Mouse (Mus musculus): ENCODE results near the gene Zfp710. TPM values are rescaled to one million over a fixed set of nuclear protein-coding genes. Genes with fewer than 3 reads are reported as not detected.

Zfp710 gene
- polyA plus RNA-seq, 1 experiment from 2014 or later: 21.6 TPM

DNA sequence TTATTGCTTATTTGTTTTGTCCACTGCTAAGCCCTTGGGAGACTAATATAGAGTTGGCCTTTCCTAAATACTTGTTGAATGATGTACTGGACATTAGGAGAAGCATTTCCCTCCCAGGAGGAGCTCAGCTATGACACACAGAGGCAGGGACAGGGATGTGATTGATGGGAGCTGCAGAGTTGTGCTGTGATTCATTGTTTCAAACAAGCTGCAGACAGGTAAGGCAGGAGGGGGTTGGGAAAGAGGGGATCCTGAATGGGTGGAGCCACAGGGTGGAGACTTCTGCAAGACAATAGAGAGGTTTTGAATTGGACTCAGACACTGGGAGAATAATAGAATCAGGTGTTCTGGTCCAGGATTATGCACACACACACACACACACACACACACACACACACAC lies 5.4 kb downstream of the Zfp710 start:
- ATAC-seq (ENCODE audit: insufficient number of reproducible peaks, insufficient read depth, low FRiP score, low TSS enrichment): no peak
- Histone ChIP-seq H3K9me3 (no peaks in the 10 kb centered on the region), H3K4me1 (peaks cover 35% of the 10 kb centered on the region)

DNA sequence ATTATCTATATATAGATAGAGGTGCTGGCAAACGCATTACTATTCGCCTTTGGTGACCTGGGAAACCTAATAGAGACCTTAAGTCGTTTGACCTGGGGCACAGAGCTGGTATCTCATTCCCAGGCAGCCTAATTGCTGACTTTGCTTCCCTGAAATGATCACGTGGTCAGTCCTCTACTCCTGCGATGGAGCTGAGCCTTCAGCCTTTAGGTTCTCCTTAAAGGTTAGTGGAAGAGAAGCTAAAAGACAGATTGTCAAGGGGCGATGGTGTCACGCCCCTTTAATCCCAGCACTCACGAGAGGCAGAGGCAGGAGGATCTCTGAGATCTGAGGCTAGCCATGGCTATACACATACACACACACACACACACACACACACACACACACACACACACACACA lies 5.9 kb downstream of the Zfp710 start:
- Histone ChIP-seq H3K4me2 (replicated peaks) (no peak overlapping the region), H3K4me1 (peaks cover 37% of the 10 kb centered on the region), H3K9me3 (no peaks in the 10 kb centered on the region), H3K27ac (no peak overlapping the region), H3K36me3 (no peaks in the 10 kb centered on the region), H3K9ac (no peak overlapping the region), H3K4me3 (no peak overlapping the region), H3K27me3 (no peaks in the 10 kb centered on the region)
- 89% methylated on average over 8 of the region's 8 CpGs for WGBS
- ATAC-seq (ENCODE audit: insufficient number of reproducible peaks, insufficient read depth, low FRiP score, low TSS enrichment): no peak

More for the DNA sequence above, 5.4 kb downstream of the Zfp710 start:
- Histone ChIP-seq H3K4me2 (replicated peaks) (no peak overlapping the region), H3K9ac (no peak overlapping the region), H3K27me3 (no peaks in the 10 kb centered on the region), H3K36me3 (no peaks in the 10 kb centered on the region), H3K27ac (no peak overlapping the region), H3K4me3 (no peak overlapping the region)

DNA sequence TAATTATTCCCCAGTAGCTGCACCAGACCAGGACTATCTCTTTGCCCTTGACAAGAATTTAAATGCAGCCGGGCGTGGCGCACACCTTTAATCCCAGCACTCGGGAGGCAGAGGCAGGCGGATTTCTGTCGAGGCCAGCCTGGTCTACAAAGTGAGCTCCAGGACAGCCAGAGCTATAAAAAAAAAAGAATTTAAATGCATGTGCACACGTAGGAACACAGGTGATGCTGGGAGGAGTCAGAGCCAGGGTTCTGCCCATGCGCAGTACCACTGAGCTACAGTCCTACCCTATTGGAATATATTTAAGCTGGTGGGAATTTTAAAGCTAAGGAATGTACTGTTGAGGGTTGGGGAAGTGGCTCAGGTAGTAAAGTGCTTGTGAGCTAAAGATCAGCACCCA lies 6.4 kb downstream of the Zfp710 start:
- ATAC-seq (ENCODE audit: insufficient number of reproducible peaks, insufficient read depth, low FRiP score, low TSS enrichment): no peak
- H3K4me1 ChIP-seq: peaks cover 42% of the 10 kb centered on the region
- H3K36me3 ChIP-seq: no peaks in the 10 kb centered on the region
- H3K9ac ChIP-seq: no peak overlapping the region
- H3K27ac ChIP-seq: no peak overlapping the region
- H3K27me3 ChIP-seq: no peaks in the 10 kb centered on the region
- WGBS: 95% methylated on average over 8 of the region's 8 CpGs
- H3K9me3 ChIP-seq: no peaks in the 10 kb centered on the region
- no peak overlapping the region for H3K4me2 ChIP-seq (replicated peaks)
- H3K4me3 ChIP-seq: no peak overlapping the region

DNA sequence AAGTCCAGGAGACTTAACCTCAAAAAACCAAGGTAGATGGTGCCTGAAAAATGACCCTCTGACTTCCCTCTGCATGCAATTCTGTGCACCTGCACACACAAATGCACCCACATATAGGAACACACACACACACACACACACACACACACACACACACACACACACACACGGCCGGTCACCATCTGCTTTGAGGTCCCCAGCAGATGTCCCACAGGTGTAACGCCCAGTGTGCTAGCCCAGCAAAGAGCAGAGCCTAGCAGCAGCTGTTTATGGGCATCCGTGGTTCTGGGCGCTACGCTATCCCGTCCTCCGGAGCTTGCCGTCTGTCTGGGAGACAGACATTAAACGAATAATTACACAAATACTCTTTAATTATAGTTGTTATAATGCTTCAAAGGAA lies 6.9 kb downstream of the Zfp710 start:
- no peak for ATAC-seq (ENCODE audit: insufficient number of reproducible peaks, insufficient read depth, low FRiP score, low TSS enrichment)

DNA sequence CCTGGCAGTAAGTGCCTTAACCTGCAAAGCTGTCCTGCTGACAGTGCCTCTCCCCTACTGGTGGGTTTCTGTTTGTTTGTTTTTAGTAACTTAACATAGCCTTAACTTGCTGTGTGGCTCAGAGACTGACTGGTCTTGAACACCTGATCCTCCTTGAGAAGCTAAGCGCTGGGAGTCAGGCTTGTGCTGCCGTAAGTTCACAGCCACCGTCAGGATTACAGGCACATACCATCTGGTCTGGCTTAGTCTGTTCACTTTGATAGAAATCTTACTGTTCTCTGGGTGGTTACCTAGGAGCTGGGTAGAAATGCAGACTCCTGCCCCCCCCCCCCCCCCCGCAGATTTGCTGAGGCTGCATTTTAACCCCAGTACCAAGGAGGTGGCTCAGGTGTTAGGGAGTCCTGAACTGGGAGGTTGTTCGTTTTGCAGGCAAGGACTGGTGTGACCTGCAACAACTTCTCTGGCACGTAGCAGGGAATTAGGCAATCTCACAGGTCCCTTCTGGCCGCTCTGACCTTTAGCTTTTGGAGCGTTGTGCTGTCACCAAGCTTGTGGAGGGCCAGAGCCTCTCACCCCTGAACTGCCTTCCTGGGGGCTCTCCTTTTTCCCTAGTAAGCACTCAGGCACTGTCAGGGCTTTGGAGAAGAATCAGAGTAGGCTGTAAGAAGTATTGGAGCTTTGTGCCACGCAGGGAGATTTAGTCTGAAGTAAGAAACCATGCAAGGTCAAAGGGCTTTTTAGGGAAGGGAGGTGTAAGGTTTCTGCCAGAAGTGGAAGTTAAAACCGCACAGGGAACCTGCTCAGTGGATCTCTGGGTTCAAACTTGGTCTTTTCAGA lies 7.8 kb downstream of the Zfp710 start:
- ATAC-seq (ENCODE audit: insufficient number of reproducible peaks, insufficient read depth, low FRiP score, low TSS enrichment): no peak
- Histone ChIP-seq H3K36me3 (no peaks in the 10 kb centered on the region), H3K27me3 (no peaks in the 10 kb centered on the region), H3K4me2 (replicated peaks) (no peak overlapping the region), H3K9me3 (no peaks in the 10 kb centered on the region), H3K27ac (0 out of 2 replicates have a peak overlapping the region, but pooled peaks have one; percentile 9), H3K9ac (peak overlapping the region; percentile 33; the same call in 1 of the 2 replicates), H3K4me1 (peaks cover 45% of the 10 kb centered on the region), H3K4me3 (no peak overlapping the region)
- WGBS: 32% methylated on average over 9 of the region's 10 CpGs

More for the DNA sequence above, 6.9 kb downstream of the Zfp710 start:
- Histone ChIP-seq H3K4me1 (peaks cover 45% of the 10 kb centered on the region), H3K9ac (no peak overlapping the region), H3K27ac (no peak overlapping the region), H3K27me3 (no peaks in the 10 kb centered on the region), H3K9me3 (no peaks in the 10 kb centered on the region), H3K36me3 (no peaks in the 10 kb centered on the region), H3K4me3 (no peak overlapping the region), H3K4me2 (replicated peaks) (no peak overlapping the region)
- WGBS: 51% methylated on average over 10 of the region's 10 CpGs

DNA sequence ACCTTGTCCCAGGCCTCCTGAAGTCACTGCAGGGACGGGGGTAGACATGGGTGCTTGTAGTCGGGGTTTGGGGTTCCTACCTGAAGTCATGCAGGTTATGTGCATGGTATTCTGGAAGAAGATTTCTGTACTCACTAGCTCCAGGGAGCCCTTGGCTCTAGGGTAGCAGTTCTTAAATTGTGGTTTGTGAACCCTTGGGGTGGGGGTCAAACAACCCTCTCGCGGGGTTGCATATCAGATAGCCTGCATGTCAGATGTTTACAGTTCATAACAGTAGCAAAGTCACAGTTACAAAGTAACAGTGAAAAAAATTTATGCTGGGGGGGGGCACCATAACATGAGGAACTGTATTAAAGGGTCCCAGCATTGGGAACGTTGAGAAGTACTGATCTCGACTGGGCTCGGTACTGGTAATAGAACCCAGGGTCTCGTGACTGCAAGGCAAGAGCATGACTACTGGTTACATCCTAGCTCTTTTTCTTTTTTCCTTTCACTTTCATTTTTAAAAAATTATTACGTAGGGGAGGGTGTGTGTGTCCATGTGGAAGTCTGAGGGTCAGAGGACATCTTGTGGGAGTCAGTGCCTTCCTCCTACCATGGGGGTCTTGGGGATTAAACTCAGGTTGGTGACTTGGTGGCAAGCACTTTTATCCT lies 8.6 kb downstream of the Zfp710 start:
- Histone ChIP-seq H3K9me3 (no peaks in the 10 kb centered on the region), H3K36me3 (no peaks in the 10 kb centered on the region), H3K4me1 (peaks cover 39% of the 10 kb centered on the region), H3K27ac (no peak overlapping the region), H3K4me2 (replicated peaks) (no peak overlapping the region), H3K9ac (no peak overlapping the region; the same call in 1 of the 2 replicates), H3K4me3 (no peak overlapping the region), H3K27me3 (no peaks in the 10 kb centered on the region)
- no peak for ATAC-seq (ENCODE audit: insufficient number of reproducible peaks, insufficient read depth, low FRiP score, low TSS enrichment)
- WGBS: 78% methylated on average over 9 of the region's 9 CpGs

DNA sequence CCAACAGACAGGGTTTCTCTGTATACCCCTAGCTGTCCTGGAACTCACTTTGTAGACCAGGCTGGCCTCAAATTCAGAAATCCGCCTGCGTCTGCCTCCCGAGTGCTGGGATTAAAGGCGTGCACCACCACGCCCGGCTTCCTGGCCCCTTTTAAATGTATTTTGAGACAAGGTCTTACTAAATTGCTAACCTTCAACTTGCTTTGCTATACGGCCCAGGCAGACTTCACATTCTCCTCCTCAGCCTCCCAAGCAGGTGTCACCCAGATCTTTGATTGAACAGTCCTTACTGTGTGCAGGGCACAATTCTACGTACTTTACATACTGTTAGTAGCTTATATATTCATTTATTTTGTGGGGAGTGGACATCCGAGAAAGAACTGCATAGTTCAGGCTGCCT lies 9.2 kb downstream of the Zfp710 start:
- no peak for ATAC-seq (ENCODE audit: insufficient number of reproducible peaks, insufficient read depth, low FRiP score, low TSS enrichment)
- 83% methylated on average over 9 of the region's 9 CpGs for WGBS
- peaks cover 34% of the 10 kb centered on the region for H3K4me1 ChIP-seq

DNA sequence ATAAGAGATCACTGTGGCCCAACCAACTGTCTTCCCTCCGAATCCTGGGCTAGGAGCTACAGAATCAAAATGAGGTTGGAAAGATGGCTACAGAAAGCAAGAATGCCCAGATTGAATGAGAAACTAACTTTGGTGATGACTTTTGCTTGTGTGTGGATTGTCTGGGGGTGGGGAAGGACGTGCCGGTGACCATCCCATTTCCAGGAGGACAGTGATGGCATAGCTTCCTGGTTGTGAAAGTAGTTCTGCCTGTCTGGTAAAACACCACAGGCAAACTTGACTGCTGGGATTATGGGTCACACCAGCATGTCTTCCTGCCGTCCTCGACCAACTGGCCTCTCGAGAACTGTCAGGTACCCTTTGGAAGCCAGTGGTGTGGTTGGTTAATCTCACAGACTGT lies 10.5 kb downstream of the Zfp710 start:
- Histone ChIP-seq H3K27me3 (no peaks in the 10 kb centered on the region), H3K9ac (no peak overlapping the region), H3K4me3 (no peak overlapping the region), H3K36me3 (no peaks in the 10 kb centered on the region), H3K9me3 (no peaks in the 10 kb centered on the region), H3K4me1 (peaks cover 33% of the 10 kb centered on the region), H3K4me2 (replicated peaks) (no peak overlapping the region), H3K27ac (no peak overlapping the region)
- no peak for ATAC-seq (ENCODE audit: insufficient number of reproducible peaks, insufficient read depth, low FRiP score, low TSS enrichment)
- WGBS: 75% methylated on average over 6 of the region's 6 CpGs

More for the DNA sequence above, 9.2 kb downstream of the Zfp710 start:
- Histone ChIP-seq H3K27ac (no peak overlapping the region), H3K4me2 (replicated peaks) (no peak overlapping the region), H3K27me3 (no peaks in the 10 kb centered on the region), H3K9ac (no peak overlapping the region), H3K4me3 (no peak overlapping the region), H3K9me3 (no peaks in the 10 kb centered on the region), H3K36me3 (no peaks in the 10 kb centered on the region)

DNA sequence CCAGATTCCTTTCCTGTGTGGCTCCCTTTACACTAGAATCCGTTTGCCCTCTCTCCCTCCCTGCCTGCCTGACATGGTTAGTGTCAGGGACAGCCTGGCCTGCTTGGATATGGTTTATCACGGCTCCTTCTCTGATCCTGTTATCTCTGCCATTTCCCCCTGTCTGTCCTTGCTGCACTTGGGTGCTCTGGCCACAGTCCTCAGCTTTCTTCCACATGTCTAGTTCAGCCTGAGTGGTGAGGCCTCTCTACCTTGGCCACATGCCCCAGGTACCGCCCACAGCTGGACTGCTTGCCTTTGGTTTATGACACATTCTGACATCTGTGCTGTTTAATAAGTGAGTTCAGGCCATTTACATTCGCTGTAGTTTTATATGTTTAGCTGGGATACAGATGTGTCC lies 11.1 kb downstream of the Zfp710 start:
- Histone ChIP-seq H3K36me3 (no peaks in the 10 kb centered on the region), H3K27me3 (no peaks in the 10 kb centered on the region), H3K4me2 (replicated peaks) (no peak overlapping the region), H3K9me3 (no peaks in the 10 kb centered on the region), H3K4me3 (no peak overlapping the region), H3K4me1 (peaks cover 33% of the 10 kb centered on the region), H3K9ac (peak overlapping the region; percentile 24; the same call in 1 of the 2 replicates), H3K27ac (peak overlapping the region; percentile 36; the same call in 1 of the 2 replicates)
- ATAC-seq (ENCODE audit: insufficient number of reproducible peaks, insufficient read depth, low FRiP score, low TSS enrichment): no peak
- 70% methylated on average over 4 of the region's 4 CpGs for WGBS

DNA sequence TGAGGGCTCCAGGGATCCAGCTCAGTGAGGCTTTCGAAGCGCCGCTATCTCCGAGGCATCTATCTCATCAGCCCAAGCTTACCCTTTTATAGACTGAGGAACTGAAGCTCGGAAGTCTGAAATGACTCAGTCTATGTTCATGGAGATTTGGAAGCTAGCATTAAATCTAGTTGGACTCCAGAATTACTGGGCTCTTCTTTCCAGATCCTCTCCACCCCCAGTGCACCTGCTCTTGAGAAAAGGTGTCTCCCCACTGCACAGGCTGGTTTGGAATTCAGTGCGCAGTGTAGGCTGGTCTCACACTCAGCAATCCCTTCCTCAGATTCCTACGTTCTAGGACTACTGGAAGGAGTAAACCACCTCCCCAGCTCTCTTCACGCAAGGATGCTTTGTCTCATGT lies 15.1 kb downstream of the Zfp710 start:
- Histone ChIP-seq H3K9ac (no peak overlapping the region), H3K36me3 (peaks cover 5% of the 10 kb centered on the region; the same call in 1 of the 2 replicates), H3K9me3 (no peaks in the 10 kb centered on the region), H3K27me3 (no peaks in the 10 kb centered on the region), H3K4me3 (no peak overlapping the region), H3K4me1 (peaks cover 10% of the 10 kb centered on the region), H3K4me2 (replicated peaks) (no peak overlapping the region), H3K27ac (no peak overlapping the region)
- WGBS: 92% methylated on average over 8 of the region's 8 CpGs
- no peak for ATAC-seq (ENCODE audit: insufficient number of reproducible peaks, insufficient read depth, low FRiP score, low TSS enrichment)

DNA sequence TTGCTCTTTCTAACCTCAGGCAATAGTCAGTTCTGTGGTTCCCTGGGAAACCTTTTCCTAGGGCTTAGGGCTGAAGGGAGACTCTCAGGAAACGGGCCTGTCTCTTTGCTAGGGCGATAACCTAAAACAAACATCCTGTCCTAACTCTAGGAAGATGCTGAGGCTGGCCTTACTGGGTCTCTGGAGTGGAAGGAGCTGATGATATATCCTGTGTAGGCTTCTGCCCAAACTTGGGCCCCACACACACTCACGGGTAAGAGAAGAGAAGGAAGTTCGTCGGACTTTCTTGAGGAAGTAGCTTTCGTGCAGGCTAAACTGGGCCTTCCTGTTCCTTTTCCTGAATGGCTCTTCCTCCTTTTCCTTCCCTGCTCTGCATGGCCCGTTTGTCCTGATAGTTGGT lies 19.6 kb downstream of the Zfp710 start:
- 43% methylated on average over 7 of the region's 7 CpGs for WGBS

DNA sequence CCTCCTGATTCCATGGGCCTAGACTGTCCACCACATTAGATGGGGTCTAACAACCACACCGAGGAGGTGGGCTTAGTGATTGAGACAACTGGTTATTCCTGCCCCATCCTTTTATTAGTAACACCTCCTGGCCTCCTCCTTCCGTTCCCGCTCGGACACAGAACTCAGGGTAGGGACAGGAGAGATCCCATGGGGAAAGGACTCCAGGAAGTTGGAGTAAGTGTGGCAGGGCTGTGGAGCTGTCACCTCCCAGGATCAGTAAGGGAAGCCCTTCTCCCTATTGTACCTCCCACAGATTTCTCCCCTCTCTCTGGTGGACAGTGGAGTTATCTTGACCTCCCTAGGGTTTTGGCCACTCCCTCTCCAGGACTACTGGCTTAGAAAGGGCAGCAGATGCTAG lies 22.4 kb downstream of the Zfp710 start:
- Histone ChIP-seq H3K9ac (no peak overlapping the region), H3K36me3 (peaks cover 1% of the 10 kb centered on the region), H3K4me1 (peaks cover 8% of the 10 kb centered on the region), H3K27me3 (no peaks in the 10 kb centered on the region), H3K4me3 (no peak overlapping the region), H3K27ac (no peak overlapping the region), H3K4me2 (replicated peaks) (no peak overlapping the region), H3K9me3 (no peaks in the 10 kb centered on the region)
- ATAC-seq (ENCODE audit: insufficient number of reproducible peaks, insufficient read depth, low FRiP score, low TSS enrichment): no peak
- WGBS: 73% methylated on average over 4 of the region's 4 CpGs

More for the DNA sequence above, 19.6 kb downstream of the Zfp710 start:
- Histone ChIP-seq H3K9ac (no peak overlapping the region), H3K4me3 (no peak overlapping the region), H3K4me2 (replicated peaks) (no peak overlapping the region), H3K27ac (no peak overlapping the region), H3K27me3 (no peaks in the 10 kb centered on the region), H3K36me3 (peaks cover 5% of the 10 kb centered on the region), H3K9me3 (no peaks in the 10 kb centered on the region), H3K4me1 (no peaks in the 10 kb centered on the region)
- no peak for ATAC-seq (ENCODE audit: insufficient number of reproducible peaks, insufficient read depth, low FRiP score, low TSS enrichment)
